Mouse (Mus musculus): ENCODE measurements at regions not wholly inside any gene's neighbourhood (a gene's known extent, or its start where the extent isn't known, plus 50 kb on each side); places are given as distances from the start of the nearest gene placed in this dataset.

GRCm38 (mm10) chr1:184663300-184664097, 68.9 kb downstream of the Hlx start:
- no peaks in the 10 kb centered on the region for H3K36me3 ChIP-seq (ENCODE audit: control insufficient read depth, insufficient read depth, low read length, poor library complexity, severe bottlenecking)
- no peaks in the 10 kb centered on the region for H3K9me3 ChIP-seq (ENCODE audit: control insufficient read depth, insufficient read depth, low read depth, low read length)
- TF ChIP-seq ZC3H11A (IDR thresholded peaks at IDR 0.05; ENCODE audit: borderline replicate concordance, low read depth, low read length): no peak
- H3K9ac ChIP-seq (ENCODE audit: insufficient read depth, low read depth, low read length, poor library complexity, severe bottlenecking): no peak overlapping the region
- no peaks in the 10 kb centered on the region for H3K4me1 ChIP-seq (ENCODE audit: control insufficient read depth in 2 of 2, insufficient read depth in 2 of 2, low read length in 2 of 2, poor library complexity in 1 of 2)
- DNase-seq (ENCODE audit: low read depth, low spot score): no peak
- in situ Hi-C loops (cut with MboI; ENCODE audit: low sequenced_read_pairs in 2 of 2, unreplicated experiment in 2 of 2): no loop called here
- no peak overlapping the region for H3K4me3 ChIP-seq (ENCODE audit: insufficient read depth in 1 of 2, low read depth in 1 of 2, low read length in 2 of 2, poor library complexity in 1 of 2, severe bottlenecking in 1 of 2)
- H3K27ac ChIP-seq (ENCODE audit: insufficient read depth, low read depth, low read length, poor library complexity, severe bottlenecking): no peak overlapping the region

GRCm38 (mm10) chr1:184650541-184651105, 81.8 kb downstream of the Hlx start:
- Histone ChIP-seq H3K9me3 (ENCODE audit: control insufficient read depth, insufficient read depth, low read depth, low read length) (no peaks in the 10 kb centered on the region), H3K36me3 (ENCODE audit: control insufficient read depth, insufficient read depth, low read length, poor library complexity, severe bottlenecking) (no peaks in the 10 kb centered on the region)
- in situ Hi-C loops (cut with MboI; ENCODE audit: low sequenced_read_pairs in 2 of 2, unreplicated experiment in 2 of 2): no loop called here

GRCm38 (mm10) chr1:184647920-184648540, 84.4 kb downstream of the Hlx start:
- H3K36me3 ChIP-seq (ENCODE audit: control insufficient read depth, insufficient read depth, low read length, poor library complexity, severe bottlenecking): no peaks in the 10 kb centered on the region
- in situ Hi-C loops (cut with MboI; ENCODE audit: low sequenced_read_pairs in 2 of 2, unreplicated experiment in 2 of 2): no loop called here
- TF ChIP-seq ZNF384 (IDR thresholded peaks at IDR 0.05; ENCODE audit: low read depth, low read length): no peak
- no peak for TF ChIP-seq MAFK (IDR thresholded peaks at IDR 0.05; ENCODE audit: insufficient read depth, low read depth, low read length)
- TF ChIP-seq ZC3H11A (IDR thresholded peaks at IDR 0.05; ENCODE audit: borderline replicate concordance, low read depth, low read length): no peak
- TF ChIP-seq CHD2 (IDR thresholded peaks at IDR 0.05; ENCODE audit: low read depth, low read length): no peak
- TF ChIP-seq HCFC1 (IDR thresholded peaks at IDR 0.05; ENCODE audit: borderline replicate concordance, insufficient read depth, low read length): no peak
- H3K27ac ChIP-seq (ENCODE audit: insufficient read depth, low read depth, low read length, poor library complexity, severe bottlenecking): no peak overlapping the region
- no peak overlapping the region for H3K9ac ChIP-seq (ENCODE audit: insufficient read depth, low read depth, low read length, poor library complexity, severe bottlenecking)
- no peaks in the 10 kb centered on the region for H3K9me3 ChIP-seq (ENCODE audit: control insufficient read depth, insufficient read depth, low read depth, low read length)
- H3K4me1 ChIP-seq (ENCODE audit: control insufficient read depth in 2 of 2, insufficient read depth in 2 of 2, low read length in 2 of 2, poor library complexity in 1 of 2): peaks cover 0 to 9% of the 10 kb centered on the region in 2 experiments; a peak in 1 of 4 replicates
- H3K4me3 ChIP-seq (ENCODE audit: insufficient read depth in 1 of 2, low read depth in 1 of 2, low read length in 2 of 2, poor library complexity in 1 of 2, severe bottlenecking in 1 of 2): no peak overlapping the region
- DNase-seq (ENCODE audit: low read depth, low spot score): no peak

More at GRCm38 (mm10) chr1:184650541-184651105, 81.8 kb downstream of the Hlx start:
- Histone ChIP-seq H3K4me1 (ENCODE audit: control insufficient read depth in 2 of 2, insufficient read depth in 2 of 2, low read length in 2 of 2, poor library complexity in 1 of 2) (no peaks in the 10 kb centered on the region), H3K4me3 (ENCODE audit: insufficient read depth in 1 of 2, low read depth in 1 of 2, low read length in 2 of 2, poor library complexity in 1 of 2, severe bottlenecking in 1 of 2) (no peak overlapping the region), H3K9ac (ENCODE audit: insufficient read depth, low read depth, low read length, poor library complexity, severe bottlenecking) (no peak overlapping the region), H3K27ac (ENCODE audit: insufficient read depth, low read depth, low read length, poor library complexity, severe bottlenecking) (no peak overlapping the region)
- TF ChIP-seq MAFK (IDR thresholded peaks at IDR 0.05; ENCODE audit: insufficient read depth, low read depth, low read length) (no peak), HCFC1 (IDR thresholded peaks at IDR 0.05; ENCODE audit: borderline replicate concordance, insufficient read depth, low read length) (no peak), ZC3H11A (IDR thresholded peaks at IDR 0.05; ENCODE audit: borderline replicate concordance, low read depth, low read length) (no peak), ZNF384 (IDR thresholded peaks at IDR 0.05; ENCODE audit: low read depth, low read length) (no peak), CHD2 (IDR thresholded peaks at IDR 0.05; ENCODE audit: low read depth, low read length) (no peak)
- DNase-seq (ENCODE audit: low read depth, low spot score): no peak

DNA sequence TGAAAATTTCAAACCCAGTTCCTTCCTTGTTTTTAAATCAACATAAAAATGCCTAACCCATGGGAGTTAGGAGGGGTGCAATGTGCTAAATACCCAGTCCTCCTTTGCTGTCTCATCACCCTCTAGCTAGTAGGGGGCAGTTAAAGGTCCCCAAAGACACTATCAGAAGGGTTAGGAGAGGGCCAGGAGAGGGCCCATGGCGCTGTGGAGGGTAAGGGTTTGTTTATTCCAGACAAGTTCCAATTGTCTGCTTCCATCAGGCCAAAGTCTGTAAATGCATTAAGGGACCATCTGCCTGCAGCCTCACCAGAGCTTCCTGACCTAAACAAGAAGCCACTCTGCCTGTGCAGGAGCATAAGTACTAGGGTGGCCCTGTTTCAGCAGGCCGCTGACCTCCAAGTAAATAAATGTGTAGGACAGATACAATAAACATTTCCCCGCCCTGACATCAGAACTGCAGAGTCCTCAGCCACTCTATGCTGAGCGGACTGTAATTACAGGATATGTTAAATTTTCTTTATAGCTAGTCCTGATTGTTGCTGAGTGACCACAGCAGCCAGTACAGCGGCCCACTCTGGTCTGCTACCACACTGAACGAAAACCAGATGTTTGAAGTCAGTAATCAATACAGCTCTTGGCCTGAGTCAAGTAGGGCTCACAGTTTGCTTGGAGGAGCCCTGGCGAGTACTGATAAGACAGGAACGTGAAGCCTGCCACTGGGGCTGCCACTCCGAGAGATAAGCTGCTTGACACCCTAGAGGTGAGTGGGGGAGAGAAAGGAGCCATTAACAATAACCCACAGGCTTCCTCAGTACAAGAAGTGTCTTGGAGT, 87.4 kb downstream of the Hlx start:
- H3K4me1 ChIP-seq (ENCODE audit: control insufficient read depth in 2 of 2, insufficient read depth in 2 of 2, low read length in 2 of 2, poor library complexity in 1 of 2): peaks cover 0 to 9% of the 10 kb centered on the region in 2 experiments; a peak in 1 of 4 replicates
- TF ChIP-seq ZNF384 (IDR thresholded peaks at IDR 0.05; ENCODE audit: low read depth, low read length) (no peak), MAFK (IDR thresholded peaks at IDR 0.05; ENCODE audit: insufficient read depth, low read depth, low read length) (no peak), ZC3H11A (IDR thresholded peaks at IDR 0.05; ENCODE audit: borderline replicate concordance, low read depth, low read length) (no peak), HCFC1 (IDR thresholded peaks at IDR 0.05; ENCODE audit: borderline replicate concordance, insufficient read depth, low read length) (no peak), CHD2 (IDR thresholded peaks at IDR 0.05; ENCODE audit: low read depth, low read length) (no peak)
- no peak overlapping the region for H3K27ac ChIP-seq (ENCODE audit: insufficient read depth, low read depth, low read length, poor library complexity, severe bottlenecking)
- H3K9me3 ChIP-seq (ENCODE audit: control insufficient read depth, insufficient read depth, low read depth, low read length): no peaks in the 10 kb centered on the region
- H3K9ac ChIP-seq (ENCODE audit: insufficient read depth, low read depth, low read length, poor library complexity, severe bottlenecking): no peak overlapping the region
- no peaks in the 10 kb centered on the region for H3K36me3 ChIP-seq (ENCODE audit: control insufficient read depth, insufficient read depth, low read length, poor library complexity, severe bottlenecking)
- DNase-seq (ENCODE audit: low read depth, low spot score): no peak
- H3K4me3 ChIP-seq (ENCODE audit: insufficient read depth in 1 of 2, low read depth in 1 of 2, low read length in 2 of 2, poor library complexity in 1 of 2, severe bottlenecking in 1 of 2): no peak overlapping the region
- in situ Hi-C loops (cut with MboI; ENCODE audit: low sequenced_read_pairs in 2 of 2, unreplicated experiment in 2 of 2): no loop called here
